Mouse (Mus musculus) midbrain, embryonic 14.5 days (tissue): ENCODE measurements at regions not wholly inside any gene's neighbourhood (a gene's known extent, or its start where the extent isn't known, plus 50 kb on each side); places are given as distances from the start of the nearest gene placed in this dataset.

Source experiments
- ATAC-seq: fragments of 200-750 bp; cut with Nextera tagmentation; 2 replicates; pipeline ENCODE4 v1.8.0; 2017; ENCODE audit warnings: moderate number of reproducible peaks, moderate library complexity; ENCODE audit not compliant: low FRiP score, low TSS enrichment
- DNase-seq: peaks from one replicate; pipeline ENCODE4 v3.0.0-alpha.2; 2015
- H3K27ac ChIP-seq: fragments of 300-500 bp; sonication (generic); replicated peaks from 2 replicates; pipeline ENCODE4 v1.5.1; 2014; ENCODE audit warnings: mild to moderate bottlenecking, low read depth, low read length, moderate library complexity
- H3K27me3 ChIP-seq: fragments of 300-500 bp; sonication (generic); 2 replicates; pipeline ENCODE4 v1.6.1; 2014; ENCODE audit warnings: low read length, control low read depth, mixed read lengths; ENCODE audit not compliant: control insufficient read depth, insufficient read depth
- H3K36me3 ChIP-seq: fragments of 300-500 bp; sonication (generic); 2 replicates; pipeline ENCODE4 v1.6.1; 2014; ENCODE audit warnings: low read length, control low read depth; ENCODE audit not compliant: control insufficient read depth, insufficient read depth
- H3K4me1 ChIP-seq: fragments of 300-500 bp; sonication (generic); 2 replicates; pipeline ENCODE4 v1.6.1; 2014; ENCODE audit warnings: mild to moderate bottlenecking, antibody characterized with exemption, low read length, control low read depth; ENCODE audit not compliant: control insufficient read depth, insufficient read depth
- H3K4me2 ChIP-seq: fragments of 300-500 bp; sonication (generic); 2 replicates; pipeline ENCODE4 v1.6.1; 2014; ENCODE audit warnings: mild to moderate bottlenecking, low read length, moderate library complexity
- H3K4me3 ChIP-seq: fragments of 300-500 bp; sonication (generic); replicated peaks from 2 replicates; pipeline ENCODE4 v1.5.1; 2014; ENCODE audit warnings: low read depth, low read length
- H3K9ac ChIP-seq: fragments of 300-500 bp; sonication (generic); replicated peaks from 2 replicates; pipeline ENCODE4 v1.6.1; 2014; ENCODE audit warnings: mild to moderate bottlenecking, low read length, moderate library complexity
- H3K9me3 ChIP-seq: fragments of 300-500 bp; sonication (generic); 2 replicates; pipeline ENCODE4 v1.6.1; 2016; ENCODE audit warnings: low read length, control low read depth, mixed read lengths; ENCODE audit not compliant: control insufficient read depth
- WGBS: fragments of 180-500 bp; shearing (Covaris S2); extraction: QIAGEN DNeasy Blood & Tissue Kit; methylation state at CpG from one replicate; pipeline ENCODE4 v1.1.7; 2014; 5-methylcytosine and 5-hydroxymethylcytosine counted together

- Histone ChIP-seq H3K27ac (no peak overlapping the region), H3K36me3 (no peaks in the 10 kb centered on the region), H3K27me3 (no peaks in the 10 kb centered on the region), H3K9ac (no peak overlapping the region), H3K4me2 (no peak overlapping the region), H3K9me3 (no peaks in the 10 kb centered on the region), H3K4me1 (no peaks in the 10 kb centered on the region), H3K4me3 (no peak overlapping the region)
- ATAC-seq (no peak), DNase-seq (no peak)
- 95% methylated on average over 3 of the region's 3 CpGs for WGBS
Observed at GRCm38 (mm10) chr8:103430874-103431492, 645.5 kb upstream of the Cdh11 start.

GRCm38 (mm10) chr8:103433532-103434105, 648.2 kb upstream of the Cdh11 start:
- Histone ChIP-seq H3K4me3 (no peak overlapping the region), H3K9ac (no peak overlapping the region), H3K4me2 (no peak overlapping the region), H3K36me3 (no peaks in the 10 kb centered on the region), H3K27ac (no peak overlapping the region), H3K4me1 (no peaks in the 10 kb centered on the region), H3K9me3 (no peaks in the 10 kb centered on the region), H3K27me3 (no peaks in the 10 kb centered on the region)
- 95% methylated on average over 6 of the region's 6 CpGs for WGBS
- DNase-seq, result no peak
- ATAC-seq, result no peak

GRCm38 (mm10) chr8:103438995-103439717, 653.7 kb upstream of the Cdh11 start:
- Histone ChIP-seq H3K9ac (no peak overlapping the region), H3K4me2 (no peak overlapping the region), H3K9me3 (no peaks in the 10 kb centered on the region), H3K27me3 (no peaks in the 10 kb centered on the region), H3K36me3 (no peaks in the 10 kb centered on the region), H3K27ac (no peak overlapping the region), H3K4me3 (no peak overlapping the region), H3K4me1 (no peaks in the 10 kb centered on the region)
- no peak for ATAC-seq
- DNase-seq, result no peak
- 88% methylated on average over 6 of the region's 6 CpGs for WGBS

- Histone ChIP-seq H3K4me1 (no peaks in the 10 kb centered on the region), H3K4me2 (no peak overlapping the region), H3K9ac (no peak overlapping the region), H3K36me3 (no peaks in the 10 kb centered on the region), H3K27ac (no peak overlapping the region), H3K9me3 (no peaks in the 10 kb centered on the region), H3K4me3 (no peak overlapping the region), H3K27me3 (no peaks in the 10 kb centered on the region)
- no peak for ATAC-seq
- 83% methylated on average over 5 of the region's 5 CpGs for WGBS
- peak; percentile 43 for DNase-seq
Observed at GRCm38 (mm10) chr8:103441163-103441562, 655.7 kb upstream of the Cdh11 start.

GRCm38 (mm10) chr8:103442420-103443125, 657.1 kb upstream of the Cdh11 start:
- Histone ChIP-seq H3K4me3 (no peak overlapping the region), H3K27me3 (no peaks in the 10 kb centered on the region), H3K4me1 (no peaks in the 10 kb centered on the region), H3K36me3 (no peaks in the 10 kb centered on the region), H3K27ac (no peak overlapping the region), H3K9me3 (no peaks in the 10 kb centered on the region), H3K9ac (no peak overlapping the region), H3K4me2 (no peak overlapping the region)
- DNase-seq (peak; percentile 60), ATAC-seq (no peak; the same call in 1 of the 2 replicates)
- 8% methylated on average over 6 of the region's 6 CpGs for WGBS

- 73% methylated on average over 7 of the region's 7 CpGs for WGBS
- ATAC-seq, result no peak
- Histone ChIP-seq H3K9me3 (no peaks in the 10 kb centered on the region), H3K36me3 (no peaks in the 10 kb centered on the region), H3K9ac (no peak overlapping the region), H3K27me3 (no peaks in the 10 kb centered on the region; the same call in 1 of the 2 replicates), H3K27ac (no peak overlapping the region), H3K4me2 (no peak overlapping the region), H3K4me1 (no peaks in the 10 kb centered on the region), H3K4me3 (no peak overlapping the region)
- DNase-seq, result no peak
Observed at GRCm38 (mm10) chr8:103444577-103444976, 656.8 kb upstream of the Cdh5 start.

- Histone ChIP-seq H3K4me2 (no peak overlapping the region), H3K9ac (no peak overlapping the region), H3K27me3 (no peaks in the 10 kb centered on the region; the same call in 1 of the 2 replicates), H3K4me1 (no peaks in the 10 kb centered on the region), H3K4me3 (no peak overlapping the region), H3K36me3 (no peaks in the 10 kb centered on the region), H3K9me3 (no peaks in the 10 kb centered on the region), H3K27ac (no peak overlapping the region)
- no peak for DNase-seq
- WGBS, result 90% methylated on average over 2 of the region's 2 CpGs
- ATAC-seq, result no peak
Observed at GRCm38 (mm10) chr8:103445378-103445777, 656.0 kb upstream of the Cdh5 start.

GRCm38 (mm10) chr8:103447916-103448315, 653.5 kb upstream of the Cdh5 start:
- Histone ChIP-seq H3K36me3 (no peaks in the 10 kb centered on the region), H3K27me3 (no peaks in the 10 kb centered on the region; the same call in 1 of the 2 replicates), H3K9me3 (no peaks in the 10 kb centered on the region), H3K4me1 (0 out of 2 replicates have a peak, but pooled peaks cover 2% of the 10 kb centered on the region), H3K4me2 (no peak overlapping the region), H3K4me3 (no peak overlapping the region), H3K27ac (no peak overlapping the region), H3K9ac (no peak overlapping the region)
- DNase-seq (peak; percentile 41), ATAC-seq (peak; percentile 31; the same call in 1 of the 2 replicates)
- 40% methylated on average over 5 of the region's 5 CpGs for WGBS
